ENCODE assay signal across 9 mouse cellular contexts in the genomic region with DNA sequence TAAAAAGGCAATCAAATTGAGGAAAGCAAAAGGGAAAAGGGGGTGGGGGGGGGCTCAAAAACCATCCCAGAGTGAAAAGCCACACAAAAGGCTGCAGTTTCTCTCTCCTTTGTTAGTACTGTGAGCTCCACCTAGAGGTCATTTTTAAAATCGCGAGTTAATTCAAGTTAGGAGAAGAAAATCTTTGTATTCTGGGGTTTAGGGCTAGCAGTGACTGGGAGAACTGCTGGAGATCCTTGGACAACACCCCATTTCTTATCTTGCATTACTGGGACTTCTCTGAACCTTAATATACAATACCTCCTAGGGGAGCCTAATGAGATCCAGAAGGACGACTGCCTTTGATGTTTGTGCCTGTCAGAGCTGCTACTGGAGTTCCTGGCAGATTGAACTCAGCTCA.
DNase-seq lines count a peak whose midpoint lies in the region; ATAC-seq and TF ChIP-seq lines count a peak whose summit lies in the region.
"Had no signal": no experiment of that assay in that cellular context is flagged by ENCODE, and none has a peak within 500 bp of the region (broad histone marks: within the 10 kb centered on the region; RNA-seq: fewer than 3 reads in every experiment).

No protein-coding gene starts in this region.

- peak; percentile 67 for TF ChIP-seq CTCF in kidney, postnatal 0 days (IDR thresholded peaks at IDR 0.05; ENCODE audit: low read depth)
- 0 out of 2 replicates have a peak, but pooled peaks have one; percentile 7 for TF ChIP-seq CTCF in cortical plate, adult 2 months (IDR thresholded peaks at IDR 0.05; ENCODE audit: extremely low read depth, insufficient read depth, low read length)

- H3K27me3 ChIP-seq in kidney, postnatal 0 days (ENCODE audit: insufficient read depth, low read length): no peaks in the 10 kb centered on the region
- H3K27me3 ChIP-seq in kidney, embryonic 15.5 days: 0 out of 2 replicates have a peak, but pooled peaks cover 7% of the 10 kb centered on the region
- H3K27me3 ChIP-seq: stomach, embryonic 15.5 days had no signal

- intact Hi-C loops in left cerebral cortex, postnatal 25 days (cut with DNase I): loop anchor here (10.0 kb wide), 3 partner anchors 393 to 1933 kb away; a partner anchor contains a TSS

- TF ChIP-seq POLR2A in cortical plate, adult 2 months (IDR thresholded peaks at IDR 0.05; ENCODE audit: extremely low read depth, insufficient read depth, low read length): no peak

- H3K4me2 ChIP-seq in kidney, postnatal 0 days (ENCODE audit: low read length): no peak overlapping the region
- H3K4me2 ChIP-seq in kidney, embryonic 15.5 days: no peak overlapping the region
- H3K4me2 ChIP-seq: stomach, embryonic 15.5 days had no signal

- H3K4me3 ChIP-seq in kidney, postnatal 0 days (replicated peaks; ENCODE audit: low read depth, low read length): no peak overlapping the region
- H3K4me3 ChIP-seq in kidney, embryonic 15.5 days (replicated peaks): no peak overlapping the region
- no peak overlapping the region for H3K4me3 ChIP-seq in cortical plate, adult 2 months (ENCODE audit: insufficient read depth, low read length)
- H3K4me3 ChIP-seq: stomach, embryonic 15.5 days had no signal

- no peaks in the 10 kb centered on the region for H3K9me3 ChIP-seq in kidney, postnatal 0 days (replicated peaks; ENCODE audit: low read length)
- H3K9me3 ChIP-seq in kidney, embryonic 15.5 days (replicated peaks): no peaks in the 10 kb centered on the region
- H3K9me3 ChIP-seq: stomach, embryonic 15.5 days had no signal

- H3K36me3 ChIP-seq in kidney, postnatal 0 days (ENCODE audit: insufficient read depth, low read length): no peaks in the 10 kb centered on the region
- H3K36me3 ChIP-seq in kidney, embryonic 15.5 days: no peaks in the 10 kb centered on the region
- H3K36me3 ChIP-seq: stomach, embryonic 15.5 days had no signal

- DNase-seq in kidney, postnatal 0 days (ENCODE audit: low spot score): peak; percentile 76
- DNase-seq in MN1 (ENCODE audit: low spot score): peak; percentile 66
- DNase-seq in left cerebral cortex, postnatal 25 days (ENCODE audit: low spot score in 2 of 2): peak; percentile 13 to 62
- DNase-seq in retina, postnatal 7 days (ENCODE audit: low read depth, low spot score): peak; percentile 36
- DNase-seq in testis, postnatal 10 days (ENCODE audit: low spot score): no peak
- DNase-seq in thymus, adult 18-20 months: no peak

- no peak overlapping the region for H3K27ac ChIP-seq in kidney, postnatal 0 days
- H3K27ac ChIP-seq in kidney, embryonic 15.5 days: no peak overlapping the region
- no peak overlapping the region for H3K27ac ChIP-seq in cortical plate, adult 2 months (ENCODE audit: insufficient read depth, low read length)
- H3K27ac ChIP-seq: stomach, embryonic 15.5 days had no signal

- no peak for ATAC-seq in kidney, postnatal 0 days (replicated peaks; ENCODE audit: low FRiP score, low read depth)
- ATAC-seq in kidney, embryonic 15.5 days (replicated peaks; ENCODE audit: low FRiP score): no peak

- H3K9ac ChIP-seq in kidney, postnatal 0 days (ENCODE audit: low read depth, low read length): no peak overlapping the region
- H3K9ac ChIP-seq in kidney, embryonic 15.5 days: no peak overlapping the region
- H3K9ac ChIP-seq: stomach, embryonic 15.5 days had no signal

- 10% methylated on average over 3 of the region's 3 CpGs for WGBS in kidney, postnatal 0 days
- WGBS in kidney, embryonic 15.5 days: 14% methylated on average over 3 of the region's 3 CpGs

- H3K4me1 ChIP-seq in kidney, postnatal 0 days (replicated peaks; ENCODE audit: insufficient read depth, low read length): no peaks in the 10 kb centered on the region
- no peaks in the 10 kb centered on the region for H3K4me1 ChIP-seq in kidney, embryonic 15.5 days
- peaks cover 3% of the 10 kb centered on the region; the same call in 1 of the 2 replicates for H3K4me1 ChIP-seq in cortical plate, adult 2 months (ENCODE audit: control insufficient read depth, insufficient read depth, low read length)
- H3K4me1 ChIP-seq: stomach, embryonic 15.5 days had no signal

Comparison
In these comparisons a context has a peak if more than half of its experiments do, and no peak if none do; other contexts are left out.
1. DNase-seq: peak in kidney, postnatal 0 days (single experiment), MN1 (single experiment), left cerebral cortex, postnatal 25 days (2 of 2) and retina, postnatal 7 days (single experiment); none in testis, postnatal 10 days (single experiment) and thymus, adult 18-20 months (0 of 2).